Mouse (Mus musculus): ENCODE data around the gene Myo1b.

Gene Myo1b

DNA sequence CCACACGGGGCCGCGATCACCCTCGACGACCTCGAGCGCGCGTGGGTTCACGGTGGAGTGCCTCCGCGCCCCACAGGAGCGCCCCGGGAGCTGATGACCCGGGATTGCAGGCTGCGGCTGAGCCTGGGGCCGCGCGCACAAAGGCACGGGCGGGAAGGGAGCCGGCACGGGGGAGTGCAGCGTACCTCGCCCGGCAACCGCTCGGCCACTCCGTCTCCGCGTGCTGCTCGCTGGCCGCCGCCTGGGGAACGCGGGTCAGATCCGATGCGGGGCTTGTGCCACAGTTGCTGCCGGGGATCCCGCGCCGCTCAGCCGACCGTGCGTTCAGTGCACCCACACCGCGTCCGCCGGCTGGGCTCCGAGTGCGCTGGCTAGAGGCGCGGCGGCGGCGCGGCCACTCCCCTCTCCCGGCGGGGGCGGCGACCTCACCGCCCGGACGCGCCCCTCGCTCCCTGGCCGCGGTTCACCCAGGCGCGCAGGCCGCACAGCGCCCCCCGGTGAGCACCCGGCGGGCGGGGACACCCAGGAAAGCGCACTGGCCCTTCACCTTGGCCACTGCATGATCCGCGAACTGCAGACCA lies at the start of gene Myo1b:
Gene Myo1b, minus strand, starts transcription at position 496 of the 581 bp plus-strand sequence.
- in situ Hi-C loops (cut with MboI, MseI): no loop called here

DNA sequence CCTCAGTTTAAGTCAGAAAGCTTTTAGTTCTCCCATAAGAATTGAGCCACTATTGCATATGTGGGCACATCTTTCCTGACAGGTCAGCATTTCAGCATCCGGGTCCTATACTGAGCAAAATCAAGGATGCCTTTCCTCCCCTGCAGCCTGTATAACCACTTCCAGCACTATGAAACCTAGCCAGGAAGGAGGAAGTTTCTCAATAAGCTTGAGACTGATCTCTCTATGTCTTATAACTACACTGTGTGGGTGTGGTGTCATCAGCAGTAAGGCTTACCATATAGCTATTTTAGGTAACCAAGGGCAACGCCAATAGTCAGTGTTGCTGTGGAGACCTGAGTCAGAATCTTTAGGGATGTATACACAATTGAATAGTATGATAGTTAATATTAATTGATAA lies 48.8 kb upstream of the Myo1b start:
- in situ Hi-C loops (cut with MboI, MseI): loop anchor here in 1 of 2 experiments (10.0 kb wide), 1 partner anchor 1040 kb away; no protein-coding TSS in a partner anchor

DNA sequence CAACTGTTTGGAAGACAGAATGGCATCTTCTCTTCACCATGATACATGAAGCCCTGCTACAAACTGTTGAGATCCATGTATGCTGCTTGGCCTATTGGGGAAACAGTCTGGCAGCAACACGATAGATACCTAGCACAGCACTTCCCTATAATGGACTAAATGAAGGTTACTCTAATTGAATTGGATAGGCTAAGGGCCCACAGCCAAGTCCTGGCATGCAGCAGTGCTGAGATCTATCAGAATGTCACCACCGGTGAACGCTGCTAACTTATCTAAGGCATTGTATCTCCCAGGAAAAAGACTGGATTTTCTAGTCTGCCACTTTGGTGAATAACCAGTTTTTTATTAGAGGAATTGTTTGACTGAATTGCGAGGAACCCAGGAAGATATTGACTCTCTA lies 31.2 kb upstream of the Myo1b start:
- in situ Hi-C loops (cut with MboI, MseI): loop anchor here (5.0 kb wide), 2 partner anchors 300 to 305 kb away; no protein-coding TSS in a partner anchor

DNA sequence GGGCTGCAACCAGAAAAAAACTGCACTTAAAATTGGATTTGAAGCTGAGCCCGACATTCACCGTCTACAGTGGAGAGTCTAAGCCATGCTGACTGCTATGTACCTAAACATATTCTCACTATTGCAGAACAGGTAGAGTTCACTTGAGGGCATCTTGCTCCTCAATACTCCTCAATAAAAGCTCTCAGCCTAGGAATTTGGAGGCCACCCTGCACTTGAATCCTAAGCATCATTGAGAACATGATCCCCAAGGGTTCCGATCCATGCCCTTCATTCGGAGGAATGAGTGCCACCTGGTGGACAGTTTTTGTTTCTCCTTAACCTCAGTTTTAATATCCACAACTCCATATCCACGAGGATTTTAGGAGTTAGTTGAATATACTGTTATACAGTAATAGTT lies 28.9 kb upstream of the Myo1b start:
- in situ Hi-C loops (cut with MboI, MseI): loop anchor here (5.0 kb wide), 2 partner anchors 297 to 302 kb away; no protein-coding TSS in a partner anchor

DNA sequence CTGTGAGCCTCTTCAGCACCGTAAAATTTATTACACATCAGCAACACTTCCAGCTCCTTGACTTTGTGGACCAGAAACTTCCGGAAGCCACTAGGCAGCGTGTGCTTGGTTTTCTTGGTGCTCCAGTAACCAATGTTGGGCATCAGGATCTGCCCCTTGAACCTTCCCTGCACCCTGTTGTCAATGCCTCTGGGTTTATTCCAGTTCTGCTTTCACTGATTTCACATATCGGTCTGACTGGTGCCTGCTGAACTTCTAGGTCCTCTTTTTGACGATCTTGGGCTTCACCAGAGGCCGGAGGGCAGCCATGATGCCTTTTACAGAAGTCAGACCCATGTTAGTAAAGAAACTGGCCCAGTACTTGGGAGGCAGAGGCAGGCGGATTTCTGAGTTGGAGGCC lies 22.5 kb upstream of the Myo1b start:
- in situ Hi-C loops (cut with MboI, MseI): no loop called here

DNA sequence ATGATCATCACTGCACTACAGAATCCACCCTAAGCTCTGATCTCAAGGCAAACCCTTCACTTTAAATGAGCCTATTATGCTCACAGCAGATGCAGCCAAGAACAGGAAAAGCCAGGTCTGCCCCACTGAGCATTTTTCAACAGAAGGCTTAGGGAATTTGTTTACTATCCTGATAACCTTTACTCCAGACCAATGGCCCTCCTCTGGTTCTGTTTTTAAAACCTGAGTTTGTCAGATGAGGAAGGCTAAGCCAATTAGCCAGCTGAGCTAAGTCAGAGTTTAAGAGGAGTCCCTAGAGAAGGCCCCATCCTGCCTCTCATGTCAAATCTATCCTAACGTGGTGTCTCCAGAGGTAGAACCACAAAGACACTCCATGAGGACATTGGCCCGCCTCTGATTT lies 19.1 kb upstream of the Myo1b start:
- in situ Hi-C loops (cut with MboI, MseI): no loop called here

DNA sequence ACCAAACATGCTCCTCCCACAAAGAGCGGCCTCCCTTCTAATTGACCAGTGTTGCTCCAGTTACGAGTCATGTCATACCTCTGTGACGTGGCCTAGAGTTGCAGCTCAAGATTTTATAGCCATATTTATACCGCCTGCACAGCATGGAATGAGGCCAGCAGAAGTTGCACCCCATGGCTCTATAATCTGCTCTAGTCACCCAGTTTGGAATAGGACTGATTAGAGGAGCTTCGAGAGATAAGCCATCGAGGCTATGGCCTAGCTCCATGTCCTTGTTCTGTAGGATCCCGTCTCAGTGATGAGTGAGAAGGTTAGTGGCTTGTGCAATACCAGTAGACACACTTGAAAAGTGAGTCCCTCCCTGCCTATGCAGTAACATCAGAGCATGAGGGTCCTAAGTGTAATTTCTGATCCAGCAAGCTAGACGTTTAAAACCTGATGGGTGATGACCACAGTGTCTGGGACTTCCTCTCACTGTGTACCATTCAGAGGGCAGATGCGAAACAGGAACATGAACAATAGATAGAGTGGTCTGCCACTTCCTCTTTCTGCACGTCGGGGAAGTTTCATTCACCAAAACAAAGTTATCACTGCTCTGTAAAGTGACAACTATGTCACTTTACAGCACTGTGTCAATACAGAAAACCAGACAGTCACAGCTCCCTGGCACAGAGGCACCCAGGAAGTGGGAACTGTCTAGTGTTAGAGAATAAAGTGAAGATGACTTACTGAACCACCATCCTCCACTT lies 18.5 kb upstream of the Myo1b start:
- in situ Hi-C loops (cut with MboI, MseI): no loop called here

DNA sequence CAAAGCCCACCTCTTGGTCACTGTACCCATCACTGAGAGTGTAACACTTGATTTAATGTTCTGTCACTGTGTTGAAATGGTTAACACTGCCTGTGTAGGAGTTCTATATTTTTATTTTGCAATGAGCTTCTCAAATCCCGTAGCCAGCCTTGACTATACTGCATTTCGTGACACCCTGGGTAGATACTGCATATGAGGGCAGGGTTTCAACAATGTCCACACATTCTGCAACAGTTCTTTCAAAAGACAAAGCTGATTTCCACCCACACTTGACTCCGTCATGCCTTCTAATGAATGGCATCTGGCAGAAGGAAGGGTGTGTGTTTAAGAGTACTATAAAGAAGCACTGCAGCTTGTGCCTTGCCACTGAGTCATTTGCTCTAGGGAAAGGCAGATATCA lies 17.0 kb upstream of the Myo1b start:
- in situ Hi-C loops (cut with MboI, MseI): no loop called here

DNA sequence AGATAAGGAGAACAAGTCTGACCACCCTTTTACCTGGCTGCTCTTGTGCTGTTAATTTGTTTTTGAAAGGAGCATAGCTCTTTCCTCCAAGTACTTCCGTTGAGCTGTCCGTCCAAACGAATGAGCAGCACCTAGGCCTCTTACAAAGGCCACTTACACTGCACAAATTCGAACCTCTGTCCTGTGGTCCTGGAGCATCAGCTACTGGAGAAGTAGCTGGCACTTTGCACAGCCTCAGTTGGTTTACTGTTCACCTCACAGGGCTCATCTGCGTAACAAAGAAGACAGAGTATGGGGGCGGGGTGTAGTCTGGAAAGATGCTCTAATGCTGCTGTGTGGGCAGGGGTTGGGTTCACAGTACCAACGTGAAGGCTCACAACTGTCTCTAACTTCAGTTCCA lies 15.7 kb upstream of the Myo1b start:
- in situ Hi-C loops (cut with MboI, MseI): no loop called here

DNA sequence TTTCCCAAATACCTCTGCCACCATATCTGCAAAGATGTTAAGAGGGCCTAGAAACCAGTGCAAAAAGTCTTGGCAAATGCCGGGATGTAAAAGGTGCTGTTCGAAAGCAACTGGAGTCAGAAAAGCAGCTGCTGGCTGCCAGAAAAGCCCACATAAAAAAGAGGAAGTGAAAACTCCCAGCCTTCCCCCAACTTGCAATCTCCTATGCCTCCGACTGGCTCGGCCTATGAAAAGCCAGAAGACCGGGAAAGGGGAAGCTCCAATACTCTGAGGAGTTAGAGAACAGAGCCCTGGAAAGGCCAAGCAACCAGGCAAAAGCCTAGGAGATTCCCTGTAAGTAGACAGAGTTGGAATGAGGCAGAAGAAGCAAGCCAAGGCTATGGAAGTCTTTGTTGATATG lies 14.7 kb upstream of the Myo1b start:
- in situ Hi-C loops (cut with MboI, MseI): no loop called here

DNA sequence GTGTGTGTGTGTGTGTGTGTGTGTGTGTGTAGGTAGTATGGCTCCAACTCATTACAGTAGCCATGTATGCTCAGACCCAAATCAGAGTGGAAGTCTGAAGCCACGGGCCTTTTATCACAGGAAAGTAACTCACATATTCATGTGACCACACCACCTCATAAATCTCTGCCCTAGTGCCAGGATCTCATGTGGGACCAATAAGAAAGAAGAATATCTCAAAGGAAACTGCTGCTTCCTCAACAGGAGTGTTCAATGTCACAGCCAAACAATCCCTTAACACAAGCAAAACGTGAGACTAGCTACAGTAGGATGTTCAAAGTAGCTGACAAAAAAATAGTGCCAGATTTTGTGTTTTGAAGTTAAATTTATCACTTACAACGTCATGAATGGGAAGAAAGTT lies 13.7 kb upstream of the Myo1b start:
- in situ Hi-C loops (cut with MboI, MseI): loop anchor here in 1 of 2 experiments (10.0 kb wide), 1 partner anchor 945 kb away; no protein-coding TSS in a partner anchor

DNA sequence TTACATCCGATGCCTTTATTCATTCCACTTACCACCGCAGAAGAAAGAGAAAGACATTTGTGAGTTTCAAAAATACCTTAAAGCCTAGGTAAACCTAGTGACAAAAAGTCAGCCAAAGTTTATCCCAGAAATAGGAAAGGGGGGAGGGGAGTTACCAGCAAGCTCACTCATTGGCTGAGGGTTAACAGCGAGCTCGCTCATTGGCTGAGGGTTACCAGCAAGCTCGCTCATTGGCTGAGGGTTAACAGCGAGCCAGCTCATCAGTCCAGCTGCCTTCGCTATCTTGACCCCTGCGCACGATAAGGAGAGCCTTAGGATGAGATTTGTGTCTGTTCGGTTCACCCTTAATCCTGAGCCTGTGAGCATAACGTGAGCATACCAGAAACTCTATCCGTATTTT lies 6.9 kb upstream of the Myo1b start:
- in situ Hi-C loops (cut with MboI, MseI): loop anchor here in 1 of 2 experiments (10.0 kb wide), 1 partner anchor 952 kb away; no protein-coding TSS in a partner anchor

DNA sequence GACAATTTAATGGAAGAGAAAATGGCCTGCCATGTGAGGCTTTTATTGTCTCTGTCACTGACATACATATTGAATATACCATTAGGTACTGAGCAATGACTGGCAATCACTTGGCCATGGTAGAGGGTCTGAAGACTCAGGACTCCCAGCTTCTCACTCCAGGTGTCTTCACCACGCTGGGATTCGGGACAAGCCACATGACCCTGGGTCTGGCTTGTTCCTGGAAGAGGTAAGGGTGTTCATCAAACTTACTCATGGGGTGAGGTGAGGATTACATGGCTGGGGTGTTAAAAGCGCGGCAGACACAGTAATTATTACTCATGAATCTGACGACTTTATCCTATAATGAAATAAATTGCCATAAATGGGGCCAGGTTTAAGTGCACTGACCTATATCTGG lies 405 bp upstream of the Myo1b start:
- in situ Hi-C loops (cut with MboI, MseI): no loop called here

DNA sequence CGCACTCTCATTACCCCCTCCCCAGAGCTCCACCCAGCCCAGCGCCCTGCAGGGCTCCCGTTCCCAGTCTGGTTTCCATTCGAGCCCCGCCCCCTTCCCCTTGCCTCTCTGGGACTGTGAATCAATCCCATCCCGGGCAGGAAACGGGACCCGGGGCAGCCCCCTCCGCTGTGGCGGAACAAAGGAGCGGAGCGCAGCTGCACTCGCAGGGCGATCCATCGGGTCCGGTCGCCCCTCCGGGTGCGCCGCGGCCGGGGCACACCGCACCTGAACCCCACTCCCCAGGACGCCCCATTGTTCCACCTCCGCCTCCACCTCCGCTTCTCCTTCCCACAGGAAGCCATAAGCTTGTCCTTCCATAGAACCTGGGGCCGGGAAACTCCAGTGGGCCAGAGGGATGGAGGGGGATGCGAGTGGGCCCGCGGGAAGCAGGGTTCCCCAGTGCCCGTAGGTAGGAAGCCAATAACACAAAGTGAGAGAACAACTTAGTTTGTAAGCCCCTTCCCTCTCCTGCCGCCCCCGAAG lies 758 bp downstream of the Myo1b start:
- in situ Hi-C loops (cut with MboI, MseI): no loop called here

DNA sequence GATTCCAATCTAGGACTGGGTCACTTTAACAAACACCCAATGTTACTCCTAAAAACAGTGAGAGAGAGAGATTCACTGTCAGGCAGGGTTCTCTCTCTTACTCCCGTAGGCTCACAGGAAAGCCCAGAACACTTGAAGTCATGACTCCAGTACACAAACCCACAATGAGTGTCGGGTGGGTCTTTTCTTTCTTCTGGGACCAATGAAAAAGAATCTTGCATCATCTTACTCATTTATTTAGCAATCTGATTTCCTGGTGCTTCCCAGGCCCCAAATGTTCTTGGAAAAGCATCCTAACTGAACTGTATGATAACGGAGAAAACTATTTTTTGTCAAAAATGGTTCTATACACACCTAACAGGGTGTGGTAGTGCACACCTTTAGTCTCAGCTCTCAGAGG lies 1.8 kb downstream of the Myo1b start:
- in situ Hi-C loops (cut with MboI, MseI): no loop called here

DNA sequence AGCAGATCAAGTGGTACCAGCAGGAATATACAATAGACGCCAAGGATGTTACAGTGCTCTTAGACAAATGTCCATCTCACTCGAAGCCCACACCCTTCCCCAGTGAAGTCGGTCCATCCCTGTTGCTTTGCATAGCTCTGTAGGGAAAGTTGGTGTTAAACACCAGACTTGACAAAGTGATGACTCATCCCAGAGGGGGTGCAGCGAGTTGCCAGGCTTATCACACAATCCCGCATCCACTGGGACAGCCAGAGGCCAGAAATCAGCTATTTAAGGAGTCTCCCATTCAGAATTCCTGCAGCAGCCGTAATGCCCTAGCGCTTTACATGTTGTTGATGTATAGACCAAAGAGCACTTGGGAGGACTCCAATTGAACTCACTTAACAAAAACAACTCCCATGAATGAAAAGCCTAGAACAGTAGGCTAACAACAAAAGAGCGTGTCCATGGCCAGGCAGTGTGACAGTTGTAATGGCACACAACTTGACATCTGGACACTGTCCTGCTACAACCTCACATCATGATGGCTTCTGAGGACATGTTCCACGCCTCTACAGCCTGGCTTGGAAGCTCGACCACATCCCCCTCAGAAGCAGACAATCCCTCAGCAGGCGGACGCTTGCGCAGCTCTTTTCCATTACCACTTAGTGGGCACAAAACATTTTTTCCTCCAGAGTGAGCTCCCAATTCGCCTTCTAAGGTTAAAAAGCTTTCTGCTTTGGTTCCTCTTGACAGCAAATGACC lies 2.6 kb downstream of the Myo1b start:
- in situ Hi-C loops (cut with MboI, MseI): no loop called here

DNA sequence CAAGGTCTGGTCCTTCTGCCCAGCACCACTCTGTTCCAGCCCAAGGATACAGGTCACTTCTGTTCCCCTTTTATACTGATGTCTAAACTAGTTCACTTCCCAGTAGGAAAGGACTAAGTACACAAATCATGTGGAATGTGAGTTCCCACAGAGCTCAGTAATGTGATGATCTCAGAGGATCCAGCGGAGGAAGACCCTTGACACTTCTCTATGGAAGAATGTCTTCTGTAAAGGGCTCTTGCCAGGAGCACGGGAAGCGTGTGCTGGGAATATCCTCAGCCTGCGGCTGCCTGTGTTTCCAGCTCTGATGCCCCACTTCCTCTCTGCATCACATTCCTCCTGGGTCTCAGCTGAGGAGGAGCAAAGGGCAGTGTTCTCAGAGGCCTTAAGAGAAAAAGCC lies 4.5 kb downstream of the Myo1b start:
- in situ Hi-C loops (cut with MboI, MseI): no loop called here

DNA sequence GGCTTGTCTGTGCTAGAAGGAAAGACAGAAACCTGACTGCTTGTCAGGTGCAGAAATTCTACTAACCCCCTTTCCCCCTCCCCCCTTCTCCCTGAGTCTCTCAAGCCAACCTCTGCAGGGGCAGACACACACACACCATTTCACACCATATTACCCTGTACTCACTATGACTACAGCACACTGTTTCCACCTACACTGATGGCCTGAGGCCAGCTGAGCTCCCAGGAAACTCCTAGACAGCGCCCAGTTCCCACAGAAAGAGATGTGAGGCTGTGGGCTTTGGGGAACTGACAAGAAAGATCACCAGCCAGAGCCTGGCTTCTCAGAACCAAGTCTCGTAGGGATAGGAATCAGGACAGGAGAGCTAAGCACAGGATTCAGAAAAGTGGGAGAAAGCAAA lies 6.7 kb downstream of the Myo1b start:
- in situ Hi-C loops (cut with MboI, MseI): no loop called here

DNA sequence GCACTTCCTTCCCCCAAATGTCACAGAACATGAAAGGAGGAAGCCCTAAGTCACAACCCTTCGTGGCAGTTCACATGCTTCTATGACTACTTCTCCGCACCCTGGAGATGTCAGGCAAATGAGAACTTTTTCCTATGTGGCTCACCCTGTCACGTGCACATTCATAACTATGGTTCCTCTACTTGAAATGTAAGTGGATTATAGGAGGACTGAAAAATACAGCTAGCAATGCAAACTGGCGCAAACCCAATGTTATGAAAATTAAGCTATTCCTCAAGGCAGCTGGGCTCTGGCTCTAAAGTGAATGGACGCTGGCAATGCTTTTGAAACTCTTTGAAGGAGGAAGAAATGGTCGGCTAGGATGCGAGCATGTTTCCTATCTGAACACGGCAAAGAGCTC lies 8.1 kb downstream of the Myo1b start:
- in situ Hi-C loops (cut with MboI, MseI): no loop called here

DNA sequence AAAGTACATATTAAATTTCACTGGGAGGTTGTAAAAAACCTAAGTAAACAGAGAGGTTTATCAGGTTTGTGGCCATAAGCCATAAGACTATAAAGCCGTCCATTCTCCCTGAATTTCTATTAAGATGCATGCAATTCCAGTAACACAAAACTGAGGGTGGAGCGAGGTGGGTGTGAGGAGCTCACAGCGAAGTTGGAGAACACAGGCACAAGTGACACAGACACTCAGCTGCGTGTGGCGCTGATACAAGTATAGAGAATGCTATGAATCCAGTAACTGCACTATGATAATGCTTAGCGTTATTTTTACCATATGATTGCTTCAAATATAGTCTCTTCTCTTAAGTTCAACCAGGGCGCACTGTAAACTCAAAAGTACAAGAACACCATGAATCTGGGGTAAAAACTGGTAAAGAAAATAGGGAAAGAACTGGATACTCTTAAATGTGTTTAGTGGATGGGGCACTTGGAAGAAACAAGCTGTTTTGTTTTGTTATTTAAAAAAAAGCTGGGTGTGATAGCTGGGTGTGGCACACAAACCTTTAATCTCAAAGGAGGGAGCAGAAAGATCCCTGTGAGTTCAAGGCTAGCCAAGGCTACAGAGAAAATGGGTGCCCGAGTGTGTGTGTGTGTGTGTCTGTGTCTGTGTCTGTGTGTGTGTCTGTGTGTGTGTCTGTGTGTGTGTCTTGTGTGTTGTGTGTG lies 9.5 kb downstream of the Myo1b start:
- in situ Hi-C loops (cut with MboI, MseI): no loop called here

DNA sequence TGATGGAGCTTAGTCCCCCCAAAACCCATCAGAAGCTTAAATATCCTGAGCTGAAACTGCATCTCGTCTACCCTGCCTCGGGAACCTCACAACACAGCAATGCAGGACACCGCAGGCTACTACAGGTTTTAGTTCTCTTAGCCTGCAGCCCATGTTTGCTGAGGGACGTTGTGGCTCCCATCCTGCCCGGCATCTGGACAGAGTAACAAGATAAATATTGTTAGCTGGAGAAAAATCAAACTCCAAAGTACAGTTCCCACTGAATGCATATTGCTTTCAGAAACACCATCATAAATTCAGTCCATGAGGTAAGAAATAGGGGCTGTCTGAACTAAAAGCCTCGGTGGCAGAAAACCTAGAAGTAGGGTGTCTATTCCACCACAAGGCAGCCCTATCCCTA lies 10.8 kb downstream of the Myo1b start:
- in situ Hi-C loops (cut with MboI, MseI): no loop called here

DNA sequence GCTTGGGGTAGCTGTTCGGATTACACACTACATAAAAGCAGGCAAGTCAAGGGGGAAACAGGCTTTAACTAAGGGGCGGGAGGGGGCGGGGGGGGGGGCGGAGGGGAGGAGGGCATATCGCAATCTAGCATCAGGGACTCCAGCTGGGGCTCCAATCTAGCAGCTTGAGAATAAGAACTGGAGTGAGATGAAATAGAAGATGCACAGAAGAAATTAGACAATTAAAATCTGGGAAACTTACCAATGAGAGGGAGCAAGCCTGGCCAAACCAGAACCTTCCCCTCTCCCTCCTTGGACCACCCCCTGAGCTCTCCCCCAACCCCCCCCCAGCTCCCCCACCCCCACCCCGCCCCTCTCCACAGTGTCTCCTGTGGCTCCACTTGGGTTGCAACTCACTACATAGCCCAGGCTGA lies 18.7 kb downstream of the Myo1b start:
- in situ Hi-C loops (cut with MboI, MseI): no loop called here

All from T-helper 17 cell (primary cell).